Mouse (Mus musculus) B cell, adult 67 days (primary cell): ENCODE measurements around the gene Gm13275. TPM values are rescaled to one million over a fixed set of nuclear protein-coding genes. Genes with fewer than 3 reads are reported as not detected.

Source experiments
- total RNA-seq, 2 experiments: library from RNA; stranded (reverse); gene quantifications; 4 replicates each; pipeline ENCODE4 v1.2.4; 2023

The Gm13275 gene
- total RNA-seq, 2 experiments from 2014 or later: not detected

Other genes starting within 250 kb of the Gm13275 start
- not detected for gene Ifna15, start 236.2 kb upstream of the Gm13275 start, total RNA-seq
- not detected for gene Ifna14, start 222.7 kb upstream of the Gm13275 start, total RNA-seq
- not detected for gene Ifna9, start 202.1 kb upstream of the Gm13275 start, total RNA-seq
- gene Ifna12, start 191.1 kb upstream of the Gm13275 start, total RNA-seq: not detected
- not detected for gene C87499, start 160.1 kb upstream of the Gm13275 start, total RNA-seq
- gene Ifna13, start 150.0 kb upstream of the Gm13275 start, total RNA-seq: not detected
- not detected for gene Ifna16, start 117.6 kb upstream of the Gm13275 start, total RNA-seq
- not detected for gene Ifna2, start 110.6 kb upstream of the Gm13275 start, total RNA-seq
- not detected for gene Ifnab, start 103.1 kb upstream of the Gm13275 start, total RNA-seq
- gene Gm26566, start 72.7 kb upstream of the Gm13275 start, total RNA-seq: not detected
- 10 to 100 TPM; 18.7 to 20.6 TPM for gene Klhl9, start 72.0 kb upstream of the Gm13275 start, total RNA-seq
- not detected for gene Gm13271, start 39.6 kb upstream of the Gm13275 start, total RNA-seq
- not detected for gene Gm13283, start 34.4 kb upstream of the Gm13275 start, total RNA-seq
- not detected for gene Gm13290, start 20.7 kb upstream of the Gm13275 start, total RNA-seq
- not detected for gene Gm13289, start 17.6 kb upstream of the Gm13275 start, total RNA-seq
- gene Gm13272, start 14.6 kb upstream of the Gm13275 start, total RNA-seq: not detected
- gene Ifnz, start 12.4 kb upstream of the Gm13275 start, total RNA-seq: not detected
- not detected for gene Gm13276, start 8.8 kb upstream of the Gm13275 start, total RNA-seq
- gene Gm13277, start 5.9 kb upstream of the Gm13275 start, total RNA-seq: not detected
- gene Gm13278, start 2.9 kb upstream of the Gm13275 start, total RNA-seq: not detected
- not detected for gene Gm13279, start 2.9 kb downstream of the Gm13275 start, total RNA-seq
- not detected for gene Gm13285, start 5.2 kb downstream of the Gm13275 start, total RNA-seq
- not detected for gene Gm13287, start 8.8 kb downstream of the Gm13275 start, total RNA-seq
- not detected for gene Gm13288, start 11.0 kb downstream of the Gm13275 start, total RNA-seq
- not detected for gene Ifna7, start 21.7 kb downstream of the Gm13275 start, total RNA-seq
- not detected for gene Ifna11, start 25.5 kb downstream of the Gm13275 start, total RNA-seq
- gene Ifna6, start 32.9 kb downstream of the Gm13275 start, total RNA-seq: not detected
- gene Ifna5, start 41.0 kb downstream of the Gm13275 start, total RNA-seq: not detected
- gene Ifna4, start 47.4 kb downstream of the Gm13275 start, total RNA-seq: not detected
- not detected for gene Ifna1, start 55.6 kb downstream of the Gm13275 start, total RNA-seq
- gene Ifne, start 85.7 kb downstream of the Gm13275 start, total RNA-seq: not detected